Mouse (Mus musculus): Measurements from ENCODE around the gene Camk1d. TPM values are rescaled to one million over a fixed set of nuclear protein-coding genes. Genes with fewer than 3 reads are reported as not detected.

Gene Camk1d
- polyA plus RNA-seq, 2 experiments: 0.63 to 0.83 TPM

Other genes starting within 250 kb of the Camk1d start
- gene Nudt5, start 130.5 kb upstream of the Camk1d start, polyA plus RNA-seq (2012; rRNA removed): 10.5 and 17.8 TPM in 2 replicates
- 47.3 and 55.1 TPM in 2 replicates for gene Nudt5, start 130.5 kb upstream of the Camk1d start, polyA plus RNA-seq (2014; fragmentation: Nextera tagmentation; extraction: Ambion mirVana)
- 76.5 and 112 TPM in 2 replicates for gene Cdc123, start 130.6 kb upstream of the Camk1d start, polyA plus RNA-seq (2012; rRNA removed)
- 135 and 138 TPM in 2 replicates for gene Cdc123, start 130.6 kb upstream of the Camk1d start, polyA plus RNA-seq (2014; fragmentation: Nextera tagmentation; extraction: Ambion mirVana)
- gene Gm13199, start 148.4 kb upstream of the Camk1d start, polyA plus RNA-seq (2012; rRNA removed): 0.45 and 0.79 TPM in 2 replicates
- 0.58 and 0.59 TPM in 2 replicates for gene Gm13199, start 148.4 kb upstream of the Camk1d start, polyA plus RNA-seq (2014; fragmentation: Nextera tagmentation; extraction: Ambion mirVana)
- 16.9 and 18.1 TPM in 2 replicates for gene Sec61a2, start 180.9 kb upstream of the Camk1d start, polyA plus RNA-seq (2012; rRNA removed)
- gene Sec61a2, start 180.9 kb upstream of the Camk1d start, polyA plus RNA-seq (2014; fragmentation: Nextera tagmentation; extraction: Ambion mirVana): 10.3 and 11.5 TPM in 2 replicates
- gene Dhtkd1, start 228.3 kb upstream of the Camk1d start, polyA plus RNA-seq (2012; rRNA removed): 2.7 and 2.8 TPM in 2 replicates
- 1.6 TPM in 2 replicates for gene Dhtkd1, start 228.3 kb upstream of the Camk1d start, polyA plus RNA-seq (2014; fragmentation: Nextera tagmentation; extraction: Ambion mirVana)
- gene Upf2, start 237.0 kb upstream of the Camk1d start, polyA plus RNA-seq (2012; rRNA removed): 4.5 and 6.8 TPM in 2 replicates
- gene Upf2, start 237.0 kb upstream of the Camk1d start, polyA plus RNA-seq (2014; fragmentation: Nextera tagmentation; extraction: Ambion mirVana): 3.7 and 3.8 TPM in 2 replicates

All from liver, embryonic 14.5 days (tissue).